Mouse (Mus musculus) urinary bladder, postnatal 4 days (tissue): ENCODE measurements around the gene Il10rb.

Experiments used
- DNase-seq, 2 experiments: peaks; one replicate each; pipeline ENCODE4 v3.0.0; 2021 to 2022; ENCODE audit warnings: low spot score in 2 of 2

Il10rb gene

GRCm38 (mm10) chr16:91382261-91382790 is 23.6 kb upstream of the Il10rb start:
- no peak for DNase-seq

GRCm38 (mm10) chr16:91384221-91384620 is 21.7 kb upstream of the Il10rb start:
- no peak for DNase-seq

- no peak for DNase-seq
Measured at GRCm38 (mm10) chr16:91385621-91386020, 20.3 kb upstream of the Il10rb start.

- no peak for DNase-seq
Measured at GRCm38 (mm10) chr16:91386419-91387120, 19.4 kb upstream of the Il10rb start.

GRCm38 (mm10) chr16:91387121-91387486 is 18.9 kb upstream of the Il10rb start:
- no peak for DNase-seq

GRCm38 (mm10) chr16:91390100-91390499 is 15.9 kb upstream of the Il10rb start:
- DNase-seq: no peak

- no peak for DNase-seq
Measured at GRCm38 (mm10) chr16:91391421-91391820, 14.5 kb upstream of the Il10rb start, which contains the start of gene Gm21970. TSS of gene Gm21970 (plus strand) at chr16:91391721.

- DNase-seq: no peak
Measured at GRCm38 (mm10) chr16:91394826-91395410, 11.0 kb upstream of the Il10rb start.

GRCm38 (mm10) chr16:91395633-91396392 is 10.2 kb upstream of the Il10rb start:
- DNase-seq: no peak

GRCm38 (mm10) chr16:91396844-91397537 is 9.0 kb upstream of the Il10rb start:
- DNase-seq: no peak

GRCm38 (mm10) chr16:91398030-91398429 is 7.9 kb upstream of the Il10rb start:
- no peak for DNase-seq

- no peak for DNase-seq
Measured at GRCm38 (mm10) chr16:91398944-91399343, 7.0 kb upstream of the Il10rb start.

GRCm38 (mm10) chr16:91401569-91402165 is 4.3 kb upstream of the Il10rb start:
- DNase-seq: no peak

GRCm38 (mm10) chr16:91403784-91404183 is 2.2 kb upstream of the Il10rb start:
- no peak for DNase-seq

GRCm38 (mm10) chr16:91404187-91404586 is 1.8 kb upstream of the Il10rb start:
- DNase-seq: no peak

GRCm38 (mm10) chr16:91404828-91405577 is 961 bp upstream of the Il10rb start:
- DNase-seq: no peak

- DNase-seq: no peak
Measured at GRCm38 (mm10) chr16:91406585-91407220, 739 bp downstream of the Il10rb start.

GRCm38 (mm10) chr16:91413102-91413844 is 7.3 kb downstream of the Il10rb start:
- no peak for DNase-seq

GRCm38 (mm10) chr16:91415391-91416189 is 9.6 kb downstream of the Il10rb start:
- no peak for DNase-seq
